Mouse (Mus musculus): ENCODE data around the gene Gphn. TPM values are rescaled to one million over a fixed set of nuclear protein-coding genes. Genes with fewer than 3 reads are reported as not detected.

Gphn gene
- total and polyA plus RNA-seq, 3 experiments: 23.1 to 30.5 TPM; not detected in 1

DNA sequence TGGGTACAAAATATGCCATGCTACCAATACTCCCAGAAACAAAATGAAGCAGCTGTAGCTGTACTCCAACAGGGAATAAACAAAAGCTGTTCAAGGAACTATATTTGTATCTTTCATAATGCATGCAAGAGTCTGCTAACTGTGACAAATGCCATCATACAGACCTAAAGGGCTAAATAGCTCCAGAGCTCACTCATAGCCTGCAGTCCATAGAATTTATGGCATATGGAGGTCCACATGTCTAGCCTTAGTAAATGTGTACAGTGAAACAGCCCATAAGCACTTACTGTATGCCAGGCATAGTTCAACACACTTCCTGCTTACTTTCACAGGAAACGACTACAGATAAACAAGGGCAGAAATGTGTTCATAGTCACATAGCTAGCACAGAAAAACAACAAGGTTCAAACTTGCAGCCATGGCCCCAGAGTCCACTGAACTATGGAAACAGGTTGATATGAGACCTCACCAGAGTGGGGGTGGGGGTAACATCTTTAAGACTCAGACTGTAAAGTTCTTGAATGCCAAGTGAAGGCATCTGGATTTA is 459.6 kb downstream of the Gphn start:
- Histone ChIP-seq H3K4me1 (ENCODE audit: control insufficient read depth in 1 of 2, insufficient read depth in 2 of 2, low read length in 2 of 2) (no peaks in the 10 kb centered on the region; a peak in 1 of 4 replicates), H3K36me3 (ENCODE audit: control insufficient read depth in 1 of 2, insufficient read depth in 2 of 2, low read length in 2 of 2) (peaks cover 0 to 3% of the 10 kb centered on the region in 2 experiments; a peak in 1 of 4 replicates), H3K27ac (ENCODE audit: control insufficient read depth, low read depth, low read length) (no peak overlapping the region), H3K4me3 (ENCODE audit: control insufficient read depth in 1 of 2, insufficient read depth in 1 of 2, low read depth in 2 of 2, low read length in 2 of 2) (no peak overlapping the region), H3K9ac (ENCODE audit: control insufficient read depth, low read depth, low read length, poor library complexity, severe bottlenecking) (no peak overlapping the region), H3K27me3 (ENCODE audit: control insufficient read depth in 1 of 2, insufficient read depth in 2 of 2, low read length in 2 of 2) (no peaks in the 10 kb centered on the region), H3K79me2 (ENCODE audit: control insufficient read depth, insufficient read depth, low read length, poor library complexity) (no peaks in the 10 kb centered on the region), H3K9me3 (replicated peaks; ENCODE audit: insufficient read depth, low read length) (no peaks in the 10 kb centered on the region)
- peak; percentile 11 for DNase-seq (ENCODE audit: low read depth, low spot score)
- TF ChIP-seq CTCF (IDR thresholded peaks at IDR 0.05 in 2 of 3, conservative IDR thresholded peaks at IDR 0.05 in 1 of 3; ENCODE audit: control insufficient read depth in 1 of 3, insufficient read depth in 1 of 3, low read depth in 2 of 3, low read length in 3 of 3, poor library complexity in 1 of 3, severe bottlenecking in 1 of 3) (no peak), ZKSCAN1 (IDR thresholded peaks at IDR 0.05; ENCODE audit: low read depth, low read length) (peak; percentile 39; the same call in 1 of the 2 replicates)

DNA sequence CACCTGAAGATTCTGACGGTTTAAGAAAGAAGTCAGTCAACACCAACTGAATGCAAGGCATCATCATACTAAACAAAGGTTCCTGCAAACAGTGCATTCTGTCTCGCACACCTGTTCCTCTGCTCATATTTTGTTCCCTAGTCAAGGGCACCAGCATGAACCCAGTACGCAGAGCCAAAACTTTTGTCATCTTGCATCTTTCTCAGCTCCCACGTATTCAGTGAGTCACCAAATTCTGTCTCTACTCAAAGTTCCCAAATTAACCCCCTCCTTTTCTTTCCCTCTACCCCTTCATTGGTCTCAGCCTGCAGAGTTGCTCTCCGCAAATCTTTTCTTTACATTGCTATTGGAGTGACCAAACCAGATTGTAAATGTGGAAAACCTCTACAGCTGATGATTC is 462.7 kb downstream of the Gphn start:
- no peak overlapping the region for H3K4me3 ChIP-seq (ENCODE audit: control insufficient read depth in 1 of 2, insufficient read depth in 1 of 2, low read depth in 2 of 2, low read length in 2 of 2)
- peaks cover 3% of the 10 kb centered on the region in 2 experiments; a peak in 2 of 4 replicates for H3K4me1 ChIP-seq (ENCODE audit: control insufficient read depth in 1 of 2, insufficient read depth in 2 of 2, low read length in 2 of 2)
- H3K27ac ChIP-seq (ENCODE audit: control insufficient read depth, low read depth, low read length): no peak overlapping the region
- peaks cover 0 to 10% of the 10 kb centered on the region in 2 experiments; a peak in 2 of 4 replicates for H3K36me3 ChIP-seq (ENCODE audit: control insufficient read depth in 1 of 2, insufficient read depth in 2 of 2, low read length in 2 of 2)
- H3K79me2 ChIP-seq (ENCODE audit: control insufficient read depth, insufficient read depth, low read length, poor library complexity): no peaks in the 10 kb centered on the region
- TF ChIP-seq TAL1 (IDR thresholded peaks at IDR 0.05; ENCODE audit: low read length): no peak
- no peak for TF ChIP-seq ELF1 (IDR thresholded peaks at IDR 0.05; ENCODE audit: low read depth, low read length)
- no peak for TF ChIP-seq CTCF (IDR thresholded peaks at IDR 0.05 in 2 of 3, conservative IDR thresholded peaks at IDR 0.05 in 1 of 3; ENCODE audit: control insufficient read depth in 1 of 3, insufficient read depth in 1 of 3, low read depth in 2 of 3, low read length in 3 of 3, poor library complexity in 1 of 3, severe bottlenecking in 1 of 3)
- TF ChIP-seq TBP (IDR thresholded peaks at IDR 0.05; ENCODE audit: low read depth, low read length): no peak
- TF ChIP-seq HCFC1 (IDR thresholded peaks at IDR 0.05; ENCODE audit: low read depth, low read length): no peak
- no peak for TF ChIP-seq POLR2A (IDR thresholded peaks at IDR 0.05; ENCODE audit: control insufficient read depth in 1 of 2, insufficient read depth in 1 of 2, low read depth in 1 of 2, low read length in 2 of 2, poor library complexity in 1 of 2)
- no peak for TF ChIP-seq MYB (IDR thresholded peaks at IDR 0.05; ENCODE audit: low read depth, low read length)
- no peak for TF ChIP-seq TCF12 (IDR thresholded peaks at IDR 0.05; ENCODE audit: low read depth, low read length)
- no peak for TF ChIP-seq POLR2AphosphoS2 (IDR thresholded peaks at IDR 0.05; ENCODE audit: low read length)
- TF ChIP-seq POLR2AphosphoS5 (IDR thresholded peaks at IDR 0.05; ENCODE audit: borderline replicate concordance, low read depth, low read length): no peak
- no peak for TF ChIP-seq RAD21 (IDR thresholded peaks at IDR 0.05; ENCODE audit: low read depth, low read length)
- TF ChIP-seq CHD2 (IDR thresholded peaks at IDR 0.05; ENCODE audit: low read length): no peak
- H3K27me3 ChIP-seq (ENCODE audit: control insufficient read depth in 1 of 2, insufficient read depth in 2 of 2, low read length in 2 of 2): no peaks in the 10 kb centered on the region
- no peaks in the 10 kb centered on the region for H3K9me3 ChIP-seq (replicated peaks; ENCODE audit: insufficient read depth, low read length)
- no peak for DNase-seq (ENCODE audit: low read depth, low spot score)
- no peak overlapping the region for H3K9ac ChIP-seq (ENCODE audit: control insufficient read depth, low read depth, low read length, poor library complexity, severe bottlenecking)

DNA sequence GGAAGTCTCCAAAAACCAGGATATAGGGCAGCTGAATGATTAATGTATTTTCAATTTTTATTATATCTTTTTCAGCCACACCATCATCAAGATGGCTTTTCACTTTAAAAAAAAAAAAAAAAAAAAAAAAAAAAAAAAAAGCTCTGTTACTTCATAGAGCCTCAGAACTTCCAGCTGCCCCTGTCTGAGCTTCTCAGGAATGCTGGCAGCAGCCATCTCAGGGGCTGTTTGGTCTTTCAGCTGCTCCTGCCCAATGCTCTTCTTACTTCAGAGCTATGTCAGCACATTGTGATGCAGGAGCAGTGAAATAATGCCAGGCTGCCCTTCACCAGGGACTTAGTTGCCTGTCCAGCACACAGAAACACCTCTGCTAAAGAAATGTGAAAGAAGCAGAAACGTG is 465.1 kb downstream of the Gphn start, which contains the start of gene Fam71d:
TSS of gene Fam71d (plus strand) at position 211 of the 400 bp plus-strand sequence.
- no peak for DNase-seq (ENCODE audit: low read depth, low spot score)
- H3K36me3 ChIP-seq (ENCODE audit: control insufficient read depth in 1 of 2, insufficient read depth in 2 of 2, low read length in 2 of 2): peaks cover 0 to 6% of the 10 kb centered on the region in 2 experiments; a peak in 2 of 4 replicates
- no peaks in the 10 kb centered on the region for H3K9me3 ChIP-seq (replicated peaks; ENCODE audit: insufficient read depth, low read length)
- H3K27me3 ChIP-seq (ENCODE audit: control insufficient read depth in 1 of 2, insufficient read depth in 2 of 2, low read length in 2 of 2): no peaks in the 10 kb centered on the region
- TF ChIP-seq SMC3 (IDR thresholded peaks at IDR 0.05; ENCODE audit: low read depth, low read length): no peak
- TF ChIP-seq ZNF384 (IDR thresholded peaks at IDR 0.05; ENCODE audit: low read depth, low read length): peak; percentile 73
- H3K4me1 ChIP-seq (ENCODE audit: control insufficient read depth in 1 of 2, insufficient read depth in 2 of 2, low read length in 2 of 2): peaks cover 3% of the 10 kb centered on the region in 2 experiments; a peak in 1 of 4 replicates
- no peak within 1 kb of the TSS for H3K27ac ChIP-seq (ENCODE audit: control insufficient read depth, low read depth, low read length)
- H3K4me3 ChIP-seq (ENCODE audit: control insufficient read depth in 1 of 2, insufficient read depth in 1 of 2, low read depth in 2 of 2, low read length in 2 of 2): no peak within 1 kb of the TSS
- H3K79me2 ChIP-seq (ENCODE audit: control insufficient read depth, insufficient read depth, low read length, poor library complexity): no peaks in the 10 kb centered on the region
- no peak within 1 kb of the TSS for H3K9ac ChIP-seq (ENCODE audit: control insufficient read depth, low read depth, low read length, poor library complexity, severe bottlenecking)

Measured in MEL (cell line).